Mouse (Mus musculus) hindbrain, embryonic 13.5 days (tissue): ENCODE measurements around the gene Vsig10. TPM values are rescaled to one million over a fixed set of nuclear protein-coding genes. Genes with fewer than 3 reads are reported as not detected.

Experiments used
- ATAC-seq: fragments of 200-750 bp; cut with Nextera tagmentation; 2 replicates; pipeline ENCODE4 v1.8.0; 2017; ENCODE audit warnings: moderate TSS enrichment; ENCODE audit not compliant: low FRiP score
- H3K27ac ChIP-seq: fragments of 300-500 bp; sonication (generic); 2 replicates; pipeline ENCODE4 v1.5.1; 2015; ENCODE audit warnings: inconsistent platforms, mild to moderate bottlenecking, moderate library complexity
- H3K27me3 ChIP-seq: fragments of 300-500 bp; sonication (generic); 2 replicates; pipeline ENCODE4 v1.6.1; 2015; ENCODE audit warnings: mild to moderate bottlenecking, inconsistent platforms
- H3K36me3 ChIP-seq: fragments of 300-500 bp; sonication (generic); 2 replicates; pipeline ENCODE4 v1.6.1; 2015; ENCODE audit warnings: mild to moderate bottlenecking, inconsistent platforms
- H3K4me1 ChIP-seq: fragments of 300-500 bp; sonication (generic); replicated peaks from 2 replicates; pipeline ENCODE4 v1.6.1; 2015; ENCODE audit warnings: inconsistent platforms
- H3K4me2 ChIP-seq: fragments of 300-500 bp; sonication (generic); 2 replicates; pipeline ENCODE4 v1.6.1; 2015; ENCODE audit warnings: inconsistent platforms, mild to moderate bottlenecking, moderate library complexity
- H3K4me3 ChIP-seq: fragments of 300-500 bp; sonication (generic); 2 replicates; pipeline ENCODE4 v1.5.1; 2015; ENCODE audit warnings: mild to moderate bottlenecking, inconsistent platforms
- H3K9ac ChIP-seq: fragments of 300-500 bp; sonication (generic); 2 replicates; pipeline ENCODE4 v1.6.1; 2015; ENCODE audit warnings: mild to moderate bottlenecking, inconsistent platforms
- H3K9me3 ChIP-seq: fragments of 300-500 bp; sonication (generic); 2 replicates; pipeline ENCODE4 v1.6.1; 2016; ENCODE audit warnings: inconsistent platforms
- WGBS: fragments of 180-500 bp; shearing (Covaris S2); methylation state at CpG from one replicate; pipeline ENCODE4 v1.1.7; 2015; 5-methylcytosine and 5-hydroxymethylcytosine counted together
- polyA plus RNA-seq: library from polyadenylated mRNA; unstranded; fragments of >200 nt; fragmentation: Nextera tagmentation; extraction: Ambion mirVana; gene quantifications from 2 replicates; pipeline ENCODE4 v1.2.1, GENCODE M21; 2015

Gene Vsig10
- polyA plus RNA-seq, 1 experiment from 2014 or later = 1.5 TPM

GRCm38 (mm10) chr5:117403609-117404008 is 84.7 kb downstream of the Vsig10 start:
- no peaks in the 10 kb centered on the region for H3K27me3 ChIP-seq
- 0 out of 2 replicates have a peak, but pooled peaks cover under 1% of the 10 kb centered on the region for H3K4me1 ChIP-seq
- H3K9me3 ChIP-seq = no peaks in the 10 kb centered on the region
- no peak for ATAC-seq
- 87% methylated on average over 8 of the region's 8 CpGs for WGBS
- no peak overlapping the region for H3K27ac ChIP-seq
- no peak overlapping the region for H3K9ac ChIP-seq
- no peaks in the 10 kb centered on the region for H3K36me3 ChIP-seq
- no peak overlapping the region for H3K4me3 ChIP-seq
- no peak overlapping the region for H3K4me2 ChIP-seq

Other genes starting within 250 kb of the Vsig10 start
- gene Suds3, start 203.0 kb upstream of the Vsig10 start, polyA plus RNA-seq = 83.2 and 90.5 TPM in 2 replicates
- gene Taok3, start 199.0 kb upstream of the Vsig10 start, polyA plus RNA-seq = 47.0 and 50.0 TPM in 2 replicates
- gene Pebp1, start 31.5 kb upstream of the Vsig10 start, polyA plus RNA-seq = 1,027 and 1,043 TPM in 2 replicates
- gene Wsb2, start 38.2 kb downstream of the Vsig10 start, polyA plus RNA-seq = 181 and 194 TPM in 2 replicates
- 33.7 and 37.5 TPM in 2 replicates for gene Rfc5, start 70.0 kb downstream of the Vsig10 start, polyA plus RNA-seq
- gene Ksr2, start 94.9 kb downstream of the Vsig10 start, polyA plus RNA-seq = 6.4 and 7.1 TPM in 2 replicates